Mouse (Mus musculus) regulatory T cell (primary cell): ENCODE data around the gene Ms4a2.

Source experiments
- in situ Hi-C: fragments of 300-600 bp; cut with MboI, MseI; formaldehyde crosslinking; loops from one replicate; pipeline ENCODE4 v1.15.1; 2025; ENCODE audit warnings: high pct_unique_total_duplicates

The Ms4a2 gene

GRCm38 (mm10) chr19:11623551-11623950 is at the start of gene Ms4a2:
Ms4a2 (minus strand) TSS chr19:11623719.
- in situ Hi-C loops: no loop called here

GRCm38 (mm10) chr19:11661562-11661961 is 38.0 kb upstream of the Ms4a2 start:
- in situ Hi-C loops: loop anchor here (25.0 kb wide), 2 partner anchors 999 to 1349 kb away; partner anchors contain the start of gene Dagla

- in situ Hi-C loops: loop anchor here (25.0 kb wide), 2 partner anchors 998 to 1348 kb away; partner anchors contain the start of gene Dagla
These were observed 36.9 kb upstream of the Ms4a2 start, which contains the start of gene Oosp2 for GRCm38 (mm10) chr19:11660459-11660858. Oosp2 (minus strand) TSS chr19:11660559.

GRCm38 (mm10) chr19:11659142-11659541 is 35.6 kb upstream of the Ms4a2 start:
- in situ Hi-C loops: loop anchor here (25.0 kb wide), 2 partner anchors 997 to 1347 kb away; partner anchors contain the start of gene Dagla

- in situ Hi-C loops: no loop called here
These were observed 26.0 kb upstream of the Ms4a2 start for GRCm38 (mm10) chr19:11649564-11649963.

- in situ Hi-C loops: no loop called here
These were observed 22.6 kb upstream of the Ms4a2 start for GRCm38 (mm10) chr19:11646166-11646565.

GRCm38 (mm10) chr19:11640732-11641131 is 17.2 kb upstream of the Ms4a2 start, which contains the start of gene Ms4a3:
Ms4a3 (minus strand) TSS chr19:11640851.
- in situ Hi-C loops: no loop called here

- in situ Hi-C loops: no loop called here
These were observed 15.5 kb upstream of the Ms4a2 start for GRCm38 (mm10) chr19:11639038-11639437.

GRCm38 (mm10) chr19:11635572-11635971 is 12.1 kb upstream of the Ms4a2 start:
- in situ Hi-C loops: no loop called here

GRCm38 (mm10) chr19:11634330-11634729 is 10.8 kb upstream of the Ms4a2 start:
- in situ Hi-C loops: no loop called here

GRCm38 (mm10) chr19:11633732-11634131 is 10.2 kb upstream of the Ms4a2 start:
- in situ Hi-C loops: no loop called here

- in situ Hi-C loops: no loop called here
These were observed 1.7 kb upstream of the Ms4a2 start for GRCm38 (mm10) chr19:11625231-11625630.

- in situ Hi-C loops: no loop called here
These were observed 1.3 kb upstream of the Ms4a2 start for GRCm38 (mm10) chr19:11624800-11625199.

- in situ Hi-C loops: no loop called here
These were observed 5.5 kb downstream of the Ms4a2 start for GRCm38 (mm10) chr19:11617983-11618382.

- in situ Hi-C loops: no loop called here
These were observed 8.7 kb downstream of the Ms4a2 start for GRCm38 (mm10) chr19:11614805-11615204.

- in situ Hi-C loops: no loop called here
These were observed 9.6 kb downstream of the Ms4a2 start for GRCm38 (mm10) chr19:11613776-11614443.

GRCm38 (mm10) chr19:11613084-11613483 is 10.4 kb downstream of the Ms4a2 start:
- in situ Hi-C loops: no loop called here

- in situ Hi-C loops: no loop called here
These were observed 11.2 kb downstream of the Ms4a2 start for GRCm38 (mm10) chr19:11612293-11612692.

- in situ Hi-C loops: no loop called here
These were observed 12.0 kb downstream of the Ms4a2 start for GRCm38 (mm10) chr19:11611541-11611945.

- in situ Hi-C loops: loop anchor here (5.0 kb wide), 2 partner anchors 159 to 261 kb away; no protein-coding TSS in a partner anchor
These were observed 15.3 kb downstream of the Ms4a2 start for GRCm38 (mm10) chr19:11608172-11608571.

GRCm38 (mm10) chr19:11604603-11605002 is 18.9 kb downstream of the Ms4a2 start, which contains the start of gene Ms4a6d:
Ms4a6d (minus strand) TSS chr19:11604849.
- in situ Hi-C loops: loop anchor here (5.0 kb wide), 3 partner anchors 137 to 257 kb away; partner anchors contain the start of gene Ms4a6c

- in situ Hi-C loops: loop anchor here (5.0 kb wide), 1 partner anchor 135 kb away; the partner anchor contains the start of gene Ms4a6c
These were observed 21.5 kb downstream of the Ms4a2 start for GRCm38 (mm10) chr19:11602026-11602425.

- in situ Hi-C loops: loop anchor here (5.0 kb wide), 1 partner anchor 134 kb away; the partner anchor contains the start of gene Ms4a6c
These were observed 22.2 kb downstream of the Ms4a2 start for GRCm38 (mm10) chr19:11601349-11601748.
